In the genomic region with DNA sequence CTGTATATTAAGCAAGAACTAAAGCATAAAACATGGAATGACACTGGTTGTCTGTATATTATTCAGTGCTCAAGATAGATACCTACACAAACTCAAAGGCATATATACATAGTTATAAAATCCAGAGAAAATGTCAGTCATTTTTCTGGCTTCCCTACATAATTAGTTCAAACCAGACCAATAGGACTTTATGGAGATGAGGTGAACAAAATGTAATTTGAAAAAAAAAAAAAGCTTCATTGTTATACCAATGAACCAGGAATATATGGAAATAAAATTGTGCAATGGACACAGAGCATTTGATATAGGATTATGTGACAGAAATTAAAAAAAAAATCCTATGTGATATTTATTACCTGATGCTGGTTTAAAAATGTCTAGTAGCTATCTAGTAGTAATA, we compare ENCODE assay signal across 26 mouse cellular contexts.
"Had no signal": no experiment of that assay in that cellular context is flagged by ENCODE, and none has a peak within 500 bp of the region (broad histone marks: within the 10 kb centered on the region; RNA-seq: fewer than 3 reads in every experiment).

No protein-coding gene starts in this region.

- H3K9ac ChIP-seq: heart, embryonic 12.5 days; hindbrain, embryonic 13.5 days; hindbrain, embryonic 15.5 days; kidney, embryonic 15.5 days; limb, embryonic 13.5 days; limb, embryonic 15.5 days; liver, embryonic 14.5 days had no signal

- H3K27me3 ChIP-seq: heart, embryonic 12.5 days; hindbrain, embryonic 13.5 days; hindbrain, embryonic 15.5 days; kidney, embryonic 15.5 days; limb, embryonic 13.5 days; limb, embryonic 15.5 days had no signal

- H3K4me2 ChIP-seq: heart, embryonic 12.5 days; hindbrain, embryonic 13.5 days; hindbrain, embryonic 15.5 days; kidney, embryonic 15.5 days; limb, embryonic 13.5 days; limb, embryonic 15.5 days had no signal

- ATAC-seq: hindbrain, postnatal 0 days; intestine, embryonic 16.5 days had no signal

- H3K9me3 ChIP-seq: heart, embryonic 10.5 days; heart, embryonic 12.5 days; hindbrain, embryonic 13.5 days; hindbrain, embryonic 15.5 days; kidney, embryonic 15.5 days; limb, embryonic 13.5 days; limb, embryonic 15.5 days had no signal

- H3K36me3 ChIP-seq: heart, embryonic 10.5 days; heart, embryonic 12.5 days; hindbrain, embryonic 13.5 days; hindbrain, embryonic 15.5 days; kidney, embryonic 15.5 days; limb, embryonic 13.5 days; limb, embryonic 15.5 days had no signal

- H3K4me1 ChIP-seq: heart, embryonic 10.5 days; heart, embryonic 12.5 days; hindbrain, embryonic 13.5 days; hindbrain, embryonic 15.5 days; kidney, embryonic 15.5 days; limb, embryonic 13.5 days; limb, embryonic 15.5 days had no signal

- DNase-seq: gastrocnemius, adult 2 months; gastrocnemius, postnatal 14 days; gastrocnemius, postnatal 36 days; heart, adult 11 months; heart, adult 2 months; heart, postnatal 10 days; heart, postnatal 4 days; kidney, adult 11 months; kidney, adult 2 months; kidney, adult 9 months; kidney, postnatal 14 days; kidney, postnatal 36 days; layer of hippocampus, adult 9-11 months; layer of hippocampus, postnatal 36 days; left cerebral cortex, postnatal 4 days had no signal

- H3K27ac ChIP-seq: gastrocnemius, adult 2 months; heart, adult 2 months; heart, embryonic 10.5 days; hindbrain, embryonic 13.5 days; hindbrain, embryonic 15.5 days; hindbrain, postnatal 0 days; kidney, embryonic 15.5 days; kidney, postnatal 0 days; limb, embryonic 13.5 days; limb, embryonic 15.5 days had no signal

- H3K4me3 ChIP-seq: gastrocnemius, adult 2 months; heart, adult 2 months; heart, embryonic 10.5 days; heart, embryonic 12.5 days; hindbrain, embryonic 13.5 days; hindbrain, embryonic 15.5 days; kidney, embryonic 15.5 days; limb, embryonic 13.5 days; limb, embryonic 15.5 days had no signal
